Mouse (Mus musculus): ENCODE measurements around the gene 4931422A03Rik. TPM values are rescaled to one million over a fixed set of nuclear protein-coding genes. Genes with fewer than 3 reads are reported as not detected.
"Not testable (repeated sequence)": the region's sequence is repeated elsewhere in the genome, so short reads cannot be mapped to it uniquely, and the experiment has no call there.

The 4931422A03Rik gene
- total RNA-seq, 2 experiments from 2014 or later, result not detected

DNA sequence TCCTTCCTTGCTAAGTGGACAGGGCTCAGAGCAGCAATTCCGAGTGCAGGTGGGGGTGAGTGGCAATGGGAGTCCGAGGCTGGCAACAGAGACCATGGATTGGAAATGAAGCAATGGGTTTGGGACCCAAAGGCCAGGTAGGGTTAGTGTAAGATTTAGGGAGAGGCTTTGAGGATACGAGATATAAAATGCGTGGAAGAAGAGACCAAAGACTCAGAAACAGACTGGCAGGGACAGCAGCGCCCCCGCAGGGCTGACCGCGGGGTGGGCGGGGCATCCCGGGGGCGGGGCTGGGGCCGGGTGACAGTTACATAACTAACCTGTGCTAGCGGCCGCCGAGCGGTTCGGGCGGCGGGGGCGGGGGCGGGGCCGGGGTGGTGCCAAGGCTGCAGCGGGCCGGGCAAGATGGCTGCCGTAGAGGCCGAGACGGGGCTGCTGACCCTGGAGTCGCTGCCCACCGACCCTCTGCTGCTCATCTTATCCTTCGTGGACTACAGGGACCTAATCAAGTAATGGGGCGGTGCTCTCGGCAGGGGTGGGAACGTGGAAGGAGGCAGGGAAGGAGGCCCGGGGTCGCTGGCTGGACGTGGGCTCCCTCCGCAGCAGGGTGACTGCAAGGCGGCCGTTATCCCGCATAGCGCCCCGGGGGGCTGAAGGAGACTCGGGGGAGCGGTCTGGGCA lies 563 bp downstream of the 4931422A03Rik start, which contains the start of gene Fbxo3:
Gene Fbxo3 (plus strand): TSS at position 264 of the 681 bp plus-strand sequence.
- peak; percentile 75 to 85 for DNase-seq (ENCODE audit: low spot score in 2 of 2)

- DNase-seq (ENCODE audit: low spot score in 2 of 2), result no peak
Measured at GRCm38 (mm10) chr2:104024656-104025055, 3.5 kb downstream of the 4931422A03Rik start.

DNA sequence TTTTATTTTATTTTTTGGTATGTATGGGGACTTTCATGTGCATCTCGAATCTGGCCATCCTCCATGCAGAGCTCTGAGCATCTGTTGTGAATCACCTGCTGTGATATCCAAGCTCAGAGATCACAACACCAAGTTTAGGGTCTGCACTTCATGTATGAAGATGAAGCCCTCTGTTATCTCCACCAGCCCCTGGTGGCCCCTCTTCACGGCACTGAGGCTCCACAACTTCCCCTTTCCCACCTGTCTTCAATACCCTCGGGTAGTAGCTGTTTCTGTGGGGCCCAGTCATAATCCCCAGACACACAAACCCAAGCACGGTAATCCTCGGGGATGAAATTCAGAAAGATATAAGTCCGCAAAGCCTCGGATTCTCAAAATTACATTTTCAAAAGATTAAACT lies 5.1 kb downstream of the 4931422A03Rik start:
- DNase-seq (ENCODE audit: low spot score in 2 of 2), result no peak

DNA sequence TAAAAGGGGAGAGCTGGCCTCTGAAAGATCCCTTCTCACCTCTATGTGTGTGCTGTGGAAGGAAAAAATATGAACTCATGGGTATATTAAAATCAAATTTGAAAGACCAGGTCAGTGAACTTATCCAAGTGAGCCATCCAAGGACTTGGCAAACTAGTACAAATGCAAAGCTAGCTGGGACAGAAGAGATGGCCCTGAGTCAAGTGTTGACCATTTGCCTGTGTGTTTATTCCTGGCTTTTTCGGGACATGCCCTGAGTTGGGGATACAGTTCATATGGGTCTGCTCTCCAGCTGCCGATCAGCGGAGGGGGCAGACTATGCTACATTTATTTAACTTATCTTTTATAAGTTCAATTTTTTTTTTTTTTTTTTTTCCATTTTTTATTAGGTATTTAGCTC lies 19.3 kb downstream of the 4931422A03Rik start:
- DNase-seq (ENCODE audit: low spot score in 2 of 2), result not testable (repeated sequence)

- DNase-seq (ENCODE audit: low spot score in 2 of 2), result no peak
Measured at GRCm38 (mm10) chr2:104007793-104008519, 20.2 kb downstream of the 4931422A03Rik start.

GRCm38 (mm10) chr2:104002711-104003413 lies 25.3 kb downstream of the 4931422A03Rik start:
- DNase-seq (ENCODE audit: low spot score in 2 of 2), result peak in 1 of 2 experiments; percentile 44

- DNase-seq (ENCODE audit: low spot score in 2 of 2), result no peak
Measured at GRCm38 (mm10) chr2:104001861-104002260, 26.3 kb downstream of the 4931422A03Rik start.

DNA sequence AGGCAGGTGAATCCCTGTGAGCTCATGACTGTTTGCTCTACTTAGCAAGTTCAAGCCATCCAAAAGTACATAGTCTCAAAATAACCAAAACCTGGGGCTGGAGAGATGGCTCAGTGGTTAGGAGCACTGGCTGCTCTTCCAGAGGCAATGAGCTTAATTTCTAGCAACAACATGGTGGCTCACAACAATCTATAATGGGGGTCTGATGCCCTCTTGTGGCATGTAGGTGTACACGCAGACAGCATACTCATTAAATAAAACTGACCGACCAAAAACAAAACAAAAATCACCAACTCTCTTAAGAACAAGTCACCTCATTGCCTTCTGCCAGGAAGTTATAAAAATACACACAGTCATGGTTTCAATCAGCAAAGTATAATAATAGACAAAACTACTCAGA lies 27.1 kb downstream of the 4931422A03Rik start:
- no peak for DNase-seq (ENCODE audit: low spot score in 2 of 2)

DNA sequence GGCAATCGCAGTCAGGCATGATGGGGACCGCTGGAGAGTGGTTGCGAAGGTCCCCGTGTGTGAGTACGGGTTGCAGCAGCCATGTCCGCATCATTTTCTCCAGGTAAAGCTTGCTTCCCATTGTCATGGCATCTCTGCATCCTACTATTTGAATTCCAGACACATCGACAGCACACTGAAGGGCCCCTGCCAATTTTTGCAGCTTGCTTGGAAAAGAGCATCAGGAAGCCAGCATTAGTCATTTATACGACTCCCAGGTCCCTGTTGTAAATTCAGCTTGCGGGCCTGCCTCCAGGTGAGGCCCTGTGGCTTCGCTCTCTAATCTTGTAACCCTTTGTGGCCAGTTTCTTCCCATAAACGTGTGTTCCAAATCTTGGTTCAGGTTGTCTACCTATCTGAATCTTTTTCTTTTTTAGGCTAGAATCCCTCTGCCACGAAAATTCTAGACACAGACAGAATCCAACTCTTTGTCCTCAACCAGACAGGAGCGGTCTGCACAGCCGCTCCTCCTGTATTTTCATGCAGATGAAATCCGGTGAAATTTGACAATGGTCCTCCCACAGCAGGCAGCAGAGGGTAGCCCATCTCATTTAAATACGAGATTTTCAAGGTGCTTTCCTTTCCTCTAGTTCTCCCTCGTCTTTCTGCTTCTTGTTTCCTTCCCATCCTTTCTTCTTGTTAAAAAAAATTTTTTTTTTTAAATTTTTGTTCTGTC lies 35.4 kb downstream of the 4931422A03Rik start:
- no peak for DNase-seq (ENCODE audit: low spot score in 2 of 2)

DNA sequence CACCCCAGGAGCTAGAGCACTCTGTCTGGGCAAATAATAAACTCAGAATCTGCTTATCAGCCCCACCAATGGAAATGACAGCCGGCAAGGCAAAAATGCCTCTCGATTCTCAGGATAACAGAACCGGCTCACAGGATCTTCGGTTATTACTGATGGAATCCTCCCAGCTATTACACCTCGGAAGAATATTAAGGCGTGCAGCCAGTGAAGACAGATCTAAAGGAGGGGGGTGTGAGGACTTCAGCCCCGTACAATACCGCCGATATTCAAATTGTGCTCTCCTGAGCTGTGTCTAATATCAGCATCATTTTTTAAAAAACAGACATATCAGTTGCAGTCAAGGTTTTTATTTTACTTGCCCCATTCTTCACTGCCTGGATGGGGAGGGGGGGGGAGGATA lies 36.0 kb downstream of the 4931422A03Rik start:
- DNase-seq (ENCODE audit: low spot score in 2 of 2), result no peak

DNA sequence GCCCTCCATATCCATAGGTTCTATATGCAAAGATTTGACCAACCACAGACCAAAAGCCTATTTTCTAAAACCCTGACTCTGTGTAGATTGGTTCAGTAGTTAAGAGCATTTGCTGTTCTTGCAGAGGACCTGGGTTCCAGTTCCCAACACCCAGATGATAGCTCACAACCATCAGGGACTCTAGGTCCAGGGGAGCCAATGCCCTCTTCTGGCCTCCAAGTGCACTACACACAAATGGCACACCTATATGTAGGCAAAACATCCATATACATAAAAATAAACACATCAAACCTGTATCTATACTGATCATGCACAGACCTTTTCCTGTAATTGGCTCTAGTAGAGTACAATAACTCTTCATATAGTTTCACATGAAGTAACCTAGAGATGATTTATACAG lies 36.9 kb downstream of the 4931422A03Rik start:
- DNase-seq (ENCODE audit: low spot score in 2 of 2), result no peak

- DNase-seq (ENCODE audit: low spot score in 2 of 2), result no peak
Measured at GRCm38 (mm10) chr2:103989724-103990123, 38.4 kb downstream of the 4931422A03Rik start.

GRCm38 (mm10) chr2:103987595-103987994 lies 40.6 kb downstream of the 4931422A03Rik start:
- DNase-seq (ENCODE audit: low spot score in 2 of 2), result not testable (repeated sequence)

DNA sequence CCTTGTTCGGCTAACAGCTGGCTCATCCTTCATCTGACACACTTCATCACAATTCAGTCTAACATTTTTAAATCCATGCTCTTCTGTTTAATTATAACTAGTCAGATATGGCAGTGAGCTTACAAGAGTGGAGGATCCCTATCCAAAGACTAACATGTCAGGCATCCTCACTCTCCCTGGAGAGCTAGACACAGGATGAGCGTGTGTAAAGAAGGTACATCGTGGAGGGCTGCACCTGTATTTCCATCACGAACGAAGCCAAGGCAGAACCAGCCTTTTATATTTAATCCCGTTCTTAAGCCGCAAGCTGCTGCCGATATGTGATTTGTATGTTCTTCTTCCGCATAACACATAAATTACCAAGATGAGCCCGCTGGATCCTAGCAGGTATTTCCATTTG lies 45.0 kb downstream of the 4931422A03Rik start:
- DNase-seq (ENCODE audit: low spot score in 2 of 2), result no peak

DNA sequence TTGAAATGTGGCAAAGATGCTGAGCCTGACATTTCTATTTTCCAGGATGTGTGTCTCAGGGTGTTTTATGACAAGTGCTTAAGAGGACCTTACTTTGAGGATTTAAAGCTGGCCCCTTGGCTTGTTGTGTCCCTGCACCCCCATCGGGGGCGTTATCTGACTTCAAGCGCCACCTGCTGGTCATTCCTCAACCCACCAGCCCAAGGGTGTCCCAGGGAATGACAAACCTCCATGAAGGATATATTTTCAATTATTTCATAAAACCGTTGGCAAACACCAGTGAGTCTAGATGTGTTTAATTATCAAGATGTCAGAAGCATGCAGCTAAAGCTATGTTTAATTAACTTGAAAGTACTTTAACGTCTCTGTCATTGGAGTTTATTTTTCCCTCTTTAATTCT lies 45.9 kb downstream of the 4931422A03Rik start:
- DNase-seq (ENCODE audit: low spot score in 2 of 2), result peak; percentile 62 to 75

- DNase-seq (ENCODE audit: low spot score in 2 of 2), result no peak
Measured at GRCm38 (mm10) chr2:103977716-103978115, 50.4 kb downstream of the 4931422A03Rik start.

GRCm38 (mm10) chr2:103977216-103977615 lies 50.9 kb downstream of the 4931422A03Rik start:
- DNase-seq (ENCODE audit: low spot score in 2 of 2), result no peak

DNA sequence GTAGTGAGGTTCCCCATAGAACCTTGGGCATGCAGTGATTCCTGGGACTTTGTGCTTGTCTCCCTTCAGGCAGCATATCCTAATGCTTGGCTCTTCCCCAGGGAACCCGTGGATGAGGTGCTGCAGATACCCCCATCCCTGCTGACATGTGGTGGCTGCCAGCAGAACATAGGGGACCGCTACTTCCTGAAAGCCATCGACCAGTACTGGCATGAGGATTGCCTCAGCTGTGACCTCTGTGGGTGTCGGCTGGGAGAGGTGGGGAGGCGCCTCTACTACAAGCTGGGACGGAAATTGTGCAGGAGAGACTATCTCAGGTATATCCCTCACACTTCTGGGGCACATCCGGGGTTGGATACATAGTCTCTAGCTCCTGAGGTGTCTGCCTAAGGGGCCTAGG lies 52.3 kb downstream of the 4931422A03Rik start:
- no peak for DNase-seq (ENCODE audit: low spot score in 2 of 2)

- no peak for DNase-seq (ENCODE audit: low spot score in 2 of 2)
Measured at GRCm38 (mm10) chr2:103971838-103972237, 56.3 kb downstream of the 4931422A03Rik start.

DNA sequence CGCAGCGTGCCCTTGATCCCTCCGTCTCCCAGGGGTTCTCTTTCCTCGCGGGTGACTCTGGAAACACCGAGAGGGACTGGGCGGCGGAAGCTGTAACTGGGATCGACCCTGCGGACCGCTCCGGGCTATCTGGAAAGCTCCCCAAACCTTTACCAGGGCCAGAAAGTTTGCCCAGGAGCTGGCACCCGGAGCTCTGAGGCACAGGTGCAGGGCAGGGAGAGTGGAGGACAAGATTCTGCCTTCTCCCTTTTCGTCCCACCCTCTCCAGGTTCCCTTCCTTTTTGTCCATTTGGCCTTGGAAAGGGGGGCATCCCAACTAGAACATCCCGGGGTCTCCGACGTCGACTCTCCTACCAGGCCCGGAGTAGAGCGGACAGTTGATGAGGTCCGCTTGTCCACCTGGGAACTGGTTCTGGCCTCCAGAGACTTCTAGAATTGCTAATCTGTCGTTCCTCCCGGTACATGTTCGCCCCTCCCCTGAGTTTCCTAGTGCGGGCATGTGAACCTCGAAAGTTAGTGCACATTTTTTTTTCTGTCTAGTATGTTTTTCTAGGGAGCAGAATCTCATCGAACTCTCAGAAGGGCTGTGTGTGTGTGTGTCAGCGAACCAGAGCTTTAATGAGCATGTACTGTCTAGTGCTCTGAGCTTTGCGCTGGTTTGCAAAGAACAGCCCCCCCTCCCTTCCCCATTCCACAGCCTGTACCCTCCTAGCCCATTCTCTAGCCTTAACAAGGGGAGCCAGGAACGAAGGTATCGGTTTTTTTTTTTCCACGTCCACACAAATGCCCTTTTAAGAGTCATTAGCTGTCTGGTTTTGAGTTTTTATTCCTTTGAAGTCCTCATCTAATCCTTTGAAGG lies 57.1 kb downstream of the 4931422A03Rik start:
- DNase-seq (ENCODE audit: low spot score in 2 of 2), result no peak

Data from gastrocnemius, postnatal 4 days (tissue).